Mouse (Mus musculus): Measurements from ENCODE around the gene Rnf215.
"Not testable (repeated sequence)": the region's sequence is repeated elsewhere in the genome, so short reads cannot be mapped to it uniquely, and the experiment has no call there.

The Rnf215 gene

GRCm38 (mm10) chr11:4148536-4149156, 13.6 kb downstream of the Rnf215 start:
- DNase-seq: peak in 1 of 2 experiments; percentile 29

DNA sequence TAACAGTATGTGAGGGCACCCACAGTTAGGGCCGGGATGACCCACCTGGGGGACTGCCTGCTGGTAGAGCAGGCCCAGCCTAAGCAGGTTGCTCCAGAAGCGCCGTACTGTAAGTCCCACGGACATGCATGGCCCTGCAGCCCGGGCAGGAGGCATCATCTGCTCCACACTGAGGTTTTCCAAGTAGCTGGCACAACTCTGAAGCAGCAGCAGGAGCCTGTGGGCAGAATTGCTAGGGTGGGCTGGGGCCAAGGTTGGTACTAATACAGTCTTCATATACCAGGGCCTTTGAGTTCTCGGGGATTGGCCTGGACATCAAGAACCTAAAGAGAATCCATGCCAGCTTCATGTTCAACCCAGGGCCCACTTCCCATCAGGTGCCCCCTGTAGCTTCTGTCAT, 14.9 kb downstream of the Rnf215 start:
- peak; percentile 45 to 49 for DNase-seq

DNA sequence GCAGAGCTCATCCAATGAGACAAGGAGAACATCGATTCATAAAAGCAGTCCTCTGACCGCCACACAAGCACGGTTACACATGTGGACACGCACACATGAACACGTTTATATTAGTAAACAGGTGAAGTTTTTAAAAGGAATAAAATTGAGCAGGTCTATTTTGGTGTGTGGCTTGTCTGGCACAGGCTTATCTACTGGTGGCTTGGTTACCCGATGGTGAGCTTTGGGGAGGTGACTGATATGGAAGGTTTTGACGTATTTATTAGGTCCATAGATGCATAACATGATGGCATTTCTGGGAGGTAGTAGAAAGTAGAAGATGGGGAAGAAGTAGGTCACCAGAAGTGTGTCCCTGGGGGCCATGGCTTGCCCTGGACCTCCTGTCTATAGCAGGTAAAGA, 18.7 kb downstream of the Rnf215 start:
- no peak for DNase-seq

DNA sequence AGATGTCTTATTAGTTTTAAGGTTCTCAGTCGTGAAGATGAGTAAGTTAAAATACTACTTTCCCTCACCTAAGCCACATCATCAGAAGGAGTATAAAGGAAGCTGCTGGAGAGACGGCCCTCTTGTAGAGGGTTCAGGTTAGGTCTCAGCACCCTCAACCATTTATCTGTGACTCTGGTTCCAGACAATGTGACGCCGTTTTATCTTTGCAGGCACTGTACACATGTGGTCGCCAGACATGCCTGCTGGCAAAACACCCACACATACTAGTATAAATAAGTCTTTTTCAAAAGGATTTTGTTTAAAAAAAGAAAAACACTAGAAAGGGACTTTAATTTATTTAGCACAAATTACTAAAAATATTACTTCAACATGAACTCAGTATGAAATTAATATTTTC, 20.6 kb downstream of the Rnf215 start:
- DNase-seq: no peak

- no peak for DNase-seq
Measured at GRCm38 (mm10) chr11:4158676-4159075, 23.7 kb downstream of the Rnf215 start.

DNA sequence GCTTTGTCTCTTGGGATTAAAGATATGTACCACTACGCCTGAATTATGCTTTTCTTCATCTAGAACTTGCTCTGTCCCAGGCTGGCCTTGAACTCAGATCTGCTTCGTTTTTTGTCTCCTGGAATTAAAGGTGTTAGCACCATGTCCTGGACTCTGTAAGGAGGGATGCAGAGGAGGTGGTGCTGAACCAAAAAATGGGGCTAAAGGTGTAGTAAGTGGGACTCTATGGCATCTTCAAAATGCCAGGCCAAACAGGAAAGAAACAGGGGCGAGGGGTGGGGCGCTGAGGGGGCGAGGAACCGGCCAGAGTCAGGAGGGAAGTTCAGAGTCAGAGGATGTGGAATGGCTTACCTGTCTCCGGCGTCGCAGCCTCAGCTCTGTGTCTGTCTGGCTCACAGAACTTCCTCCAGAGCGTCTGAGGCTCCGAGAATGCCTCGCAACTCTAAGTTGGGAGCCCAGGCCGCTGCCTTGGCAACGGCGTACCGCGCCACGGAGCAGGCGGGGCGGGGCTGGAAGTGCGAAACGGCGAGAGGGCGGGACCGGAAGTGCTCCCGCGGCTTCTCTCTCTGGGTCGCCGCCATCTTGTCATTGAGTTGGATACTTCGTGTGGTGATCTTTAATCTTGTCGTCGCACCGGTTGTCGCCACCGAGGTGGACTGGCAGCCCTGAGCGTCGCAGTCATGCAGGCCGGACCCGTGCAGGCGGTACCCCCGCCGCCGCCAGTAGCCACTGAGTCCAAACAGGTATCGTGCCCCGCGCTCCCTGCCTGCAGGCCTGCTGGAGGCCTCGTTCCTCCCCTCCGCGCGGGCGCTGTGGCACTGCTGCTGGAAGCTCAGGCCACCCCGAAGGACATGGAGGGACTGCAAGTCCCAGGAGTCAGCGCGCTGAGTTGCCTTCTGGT, 25.1 kb downstream of the Rnf215 start, which contains the start of the genes Ccdc157 and Sf3a1:
TSS of gene Ccdc157 (minus strand) at position 486 of the 901 bp plus-strand sequence.
TSS of gene Sf3a1 (plus strand) at position 543 of the 901 bp plus-strand sequence.
- DNase-seq: peak; percentile 97

DNA sequence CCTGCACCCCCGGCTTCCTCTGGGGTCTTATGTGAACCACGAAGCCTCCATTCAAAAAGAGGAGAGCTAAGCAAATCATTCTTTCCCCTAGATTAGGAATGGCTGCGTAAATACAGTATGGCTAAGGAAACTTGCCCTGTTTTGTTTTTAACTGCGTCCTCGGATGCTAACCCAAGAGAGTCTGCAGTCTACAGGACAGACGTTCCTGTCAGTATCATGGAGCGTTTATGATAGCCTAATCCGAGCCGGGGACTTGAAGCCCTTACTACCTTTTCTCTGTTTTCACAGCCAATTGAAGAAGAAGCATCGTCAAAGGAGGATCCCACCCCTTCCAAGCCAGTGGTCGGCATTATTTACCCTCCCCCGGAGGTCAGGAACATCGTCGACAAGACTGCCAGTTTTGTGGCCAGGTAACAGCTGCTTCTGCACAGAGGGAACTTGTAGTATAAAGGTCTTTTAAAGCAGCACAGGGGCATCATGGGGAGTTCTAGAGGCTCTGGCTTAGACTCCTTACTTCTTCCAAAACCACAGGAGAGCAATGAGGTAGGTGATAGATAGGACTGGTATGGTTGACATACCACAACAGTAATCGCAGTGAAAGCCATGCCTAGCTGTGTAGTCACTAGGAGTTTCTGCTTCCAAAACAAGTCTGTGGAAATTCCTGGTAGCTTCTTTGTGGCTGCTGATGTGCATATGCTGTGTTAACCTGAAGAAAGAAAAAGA, 25.9 kb downstream of the Rnf215 start:
- no peak for DNase-seq

GRCm38 (mm10) chr11:4164701-4165100, 29.7 kb downstream of the Rnf215 start:
- DNase-seq: no peak

GRCm38 (mm10) chr11:4166467-4167090, 31.6 kb downstream of the Rnf215 start:
- no peak for DNase-seq

DNA sequence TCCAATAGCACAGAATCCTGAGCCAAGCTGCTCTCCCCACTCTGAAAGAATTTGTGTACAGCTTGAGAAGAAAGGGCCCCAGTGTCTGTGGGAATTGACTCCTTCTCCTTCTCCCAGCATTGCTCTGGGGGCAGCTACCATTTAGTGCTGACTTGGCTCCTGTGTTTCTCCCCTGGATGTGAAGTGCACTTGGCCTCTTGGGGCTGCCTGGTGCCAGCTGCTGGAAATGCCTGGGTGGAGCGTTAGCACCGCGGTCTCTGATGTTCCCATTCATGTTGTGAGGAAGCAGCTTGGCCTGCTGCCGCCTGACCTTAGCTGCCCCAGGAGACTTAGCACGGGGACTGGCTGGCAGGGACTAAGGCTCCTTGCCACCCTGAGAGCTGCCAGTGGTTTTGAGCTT, 39.6 kb downstream of the Rnf215 start:
- peak; percentile 31 to 39 for DNase-seq

DNA sequence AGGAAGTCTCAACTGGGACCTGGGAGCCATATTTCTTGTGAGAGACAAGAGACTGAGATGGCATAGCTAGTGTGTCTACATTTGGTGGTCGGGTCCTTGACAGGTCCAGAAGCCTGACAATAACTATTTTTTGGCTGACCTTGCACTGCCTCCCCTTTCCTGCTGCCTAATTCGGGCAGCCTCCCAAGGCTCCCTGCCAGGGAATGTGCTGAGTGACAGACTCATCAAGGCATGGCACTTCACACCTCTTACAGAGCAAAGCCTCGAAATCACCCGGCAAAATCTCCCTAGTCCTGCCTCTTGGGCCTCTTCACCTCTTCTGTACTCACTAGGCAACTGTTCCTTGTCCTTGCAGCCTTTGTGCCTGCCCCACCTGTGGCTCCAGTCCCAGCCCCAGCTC, 42.7 kb downstream of the Rnf215 start:
- DNase-seq: peak in 1 of 2 experiments; percentile 30

GRCm38 (mm10) chr11:4182061-4182460, 47.1 kb downstream of the Rnf215 start:
- no peak for DNase-seq

DNA sequence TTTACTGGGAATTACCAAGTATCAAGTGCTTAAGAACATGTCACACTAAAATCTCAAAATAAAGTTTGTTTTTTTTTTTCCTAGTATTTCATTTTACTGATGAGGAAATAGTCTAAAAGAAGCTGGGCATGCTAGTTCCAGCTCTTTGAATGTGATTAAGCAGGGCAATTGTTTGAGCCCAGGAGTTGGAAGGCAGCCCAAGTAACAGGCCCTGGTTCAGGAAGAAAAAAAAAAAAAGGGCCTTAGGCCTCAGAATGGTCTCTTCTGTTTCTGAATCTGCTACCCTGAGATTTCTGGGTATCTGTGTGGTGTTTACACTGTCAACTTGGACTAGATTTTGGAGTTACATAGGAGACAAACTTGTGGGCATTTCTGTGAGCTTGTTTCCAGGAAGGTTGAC, 48.5 kb downstream of the Rnf215 start:
- DNase-seq: no peak

- DNase-seq: no peak
Measured at GRCm38 (mm10) chr11:4184251-4184952, 49.4 kb downstream of the Rnf215 start.

GRCm38 (mm10) chr11:4185480-4185879, 50.5 kb downstream of the Rnf215 start:
- not testable (repeated sequence) for DNase-seq

- peak; percentile 98 to 99 for DNase-seq
Measured at GRCm38 (mm10) chr11:4186486-4187317, 51.7 kb downstream of the Rnf215 start, which contains the start of gene Tbc1d10a. Gene Tbc1d10a, plus strand, starts transcription at chr11:4186789.

DNA sequence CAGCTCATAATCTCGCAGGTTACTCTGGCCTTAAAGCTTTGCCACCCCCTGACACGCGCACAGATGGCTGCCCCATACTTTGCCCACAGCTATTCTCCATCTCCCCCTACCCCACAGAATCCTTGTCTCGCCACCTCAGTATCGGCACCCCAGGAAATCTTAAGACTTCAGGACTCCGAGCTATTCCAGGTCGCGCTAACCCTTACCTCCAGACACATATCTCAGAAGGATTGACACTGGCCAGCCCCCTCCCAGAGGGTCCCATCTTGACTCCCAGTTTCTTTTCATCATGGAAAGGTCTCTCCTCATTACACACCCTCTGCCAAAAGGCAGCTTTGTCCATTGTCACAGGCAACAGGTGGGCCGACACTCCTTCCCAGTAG, 52.3 kb downstream of the Rnf215 start:
- peak; percentile 32 to 46 for DNase-seq

DNA sequence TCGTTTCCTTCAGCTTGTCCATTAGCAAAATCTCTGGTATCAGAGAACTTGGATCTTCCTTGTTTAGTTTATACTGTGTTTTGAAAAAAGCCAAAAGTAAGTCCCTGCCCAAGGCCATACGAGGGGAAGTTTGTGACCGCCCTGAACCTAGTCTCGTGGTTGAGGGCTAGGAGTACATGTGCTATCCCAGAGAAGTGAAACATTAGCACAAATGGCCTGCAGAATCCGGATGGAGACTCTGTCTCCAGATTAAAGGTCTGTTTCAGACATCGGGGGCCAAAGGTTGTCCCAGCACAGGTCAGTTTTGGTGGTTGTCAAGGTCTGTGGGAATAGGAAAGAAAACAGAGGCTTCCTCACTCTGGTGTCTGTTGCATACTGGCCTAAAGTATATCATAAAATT, 54.2 kb downstream of the Rnf215 start:
- no peak for DNase-seq

DNA sequence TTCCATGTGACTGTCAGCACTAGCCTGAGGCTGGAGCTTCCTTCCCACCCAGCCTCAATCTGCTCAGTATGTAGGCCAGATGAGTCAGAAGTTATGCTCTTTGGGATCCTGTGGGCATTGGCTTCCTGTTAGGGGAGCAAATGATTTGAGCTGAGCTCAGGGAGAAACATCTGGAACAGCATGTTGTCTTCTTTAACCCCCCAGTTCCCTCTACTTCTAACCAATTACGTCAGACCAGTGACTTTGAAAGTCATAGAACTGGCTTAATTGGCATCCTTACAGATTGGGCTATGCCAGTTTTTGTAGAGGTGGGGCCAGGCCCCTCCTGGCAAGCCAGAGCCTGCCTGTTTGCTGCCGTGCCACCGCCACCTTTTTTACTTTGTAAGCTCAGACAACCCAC, 55.7 kb downstream of the Rnf215 start:
- no peak for DNase-seq
